Mouse (Mus musculus): Measurements from ENCODE around the gene Mrpl21. TPM values are rescaled to one million over a fixed set of nuclear protein-coding genes. Genes with fewer than 3 reads are reported as not detected.

The Mrpl21 gene
- total RNA-seq (2015; ENCODE audit: low replicate concordance) (10.0 and 13.1 TPM in 2 replicates), total RNA-seq (2017; ENCODE audit: low replicate concordance) (7.2 and 18.3 TPM in 2 replicates)

DNA sequence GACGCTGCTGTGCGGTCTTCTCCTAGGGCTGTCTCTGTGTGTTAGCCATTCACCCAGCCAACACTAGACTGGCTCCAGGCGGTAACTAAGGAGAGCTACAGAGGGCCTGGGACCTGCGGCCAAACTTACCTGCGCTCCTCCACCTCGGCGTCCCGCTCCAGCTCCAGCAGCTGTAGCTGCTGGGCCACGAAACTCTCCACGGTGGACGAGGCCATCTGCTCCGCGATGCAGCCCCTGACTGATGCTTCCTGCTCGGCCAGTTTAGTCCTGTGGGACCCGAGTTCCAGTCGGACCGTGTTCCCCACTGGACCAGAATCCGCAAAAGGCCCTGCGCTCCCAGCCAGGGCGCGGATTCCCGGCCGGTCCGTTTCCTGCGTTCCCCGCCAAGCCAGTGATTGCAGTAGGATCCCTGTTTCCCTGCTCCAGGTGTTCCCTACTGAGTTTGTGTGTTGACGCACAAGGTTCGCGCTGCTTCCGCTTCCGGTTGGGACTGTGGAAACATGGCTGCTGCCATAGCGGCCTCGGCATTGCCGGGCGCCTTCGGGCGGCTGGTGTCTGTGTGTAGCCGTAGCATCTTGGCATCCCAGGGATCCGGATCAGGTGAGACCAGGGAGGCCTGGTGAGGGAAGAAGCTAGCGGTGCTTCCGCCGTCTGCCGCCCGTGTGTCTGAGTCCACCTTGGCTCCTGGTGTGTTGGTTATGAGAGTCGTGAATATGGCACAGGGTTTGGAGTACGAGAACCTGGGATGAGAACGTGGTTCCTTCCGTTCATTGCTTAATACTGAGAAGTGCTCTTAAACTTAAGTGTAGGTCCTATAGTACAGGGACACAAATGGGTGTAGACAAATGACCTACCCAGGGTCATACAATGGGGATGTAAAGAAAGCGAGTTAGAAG lies at the start of gene Mrpl21, which contains the start of gene Ighmbp2:
Gene Mrpl21 (plus strand): TSS at position 330 of the 896 bp plus-strand sequence.
Gene Ighmbp2 (minus strand): TSS at position 446 of the 896 bp plus-strand sequence.
- ATAC-seq (replicated peaks; ENCODE audit: low FRiP score, poor library complexity, severe bottlenecking) = peak; percentile 89

DNA sequence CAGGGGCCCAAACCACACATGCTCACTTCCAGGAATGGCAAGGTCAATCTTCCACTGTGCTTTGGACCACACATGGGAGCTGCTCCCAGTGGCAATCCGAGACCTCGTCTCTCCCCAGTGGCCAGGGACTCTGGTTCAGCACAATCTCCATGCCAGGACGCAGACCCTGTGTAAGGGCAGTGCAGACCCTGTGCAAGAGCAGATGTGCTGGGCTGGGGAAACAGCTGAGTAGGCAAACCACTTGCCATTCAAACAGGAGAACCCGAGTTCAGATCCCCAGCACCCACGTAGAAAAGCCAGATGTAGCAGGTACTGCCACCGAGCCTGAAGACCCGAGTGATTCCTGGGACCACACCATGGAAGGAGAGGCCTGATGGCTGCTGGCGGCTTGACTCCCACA lies 22.7 kb upstream of the Mrpl21 start:
- no peak for ATAC-seq (replicated peaks; ENCODE audit: low FRiP score, poor library complexity, severe bottlenecking)

DNA sequence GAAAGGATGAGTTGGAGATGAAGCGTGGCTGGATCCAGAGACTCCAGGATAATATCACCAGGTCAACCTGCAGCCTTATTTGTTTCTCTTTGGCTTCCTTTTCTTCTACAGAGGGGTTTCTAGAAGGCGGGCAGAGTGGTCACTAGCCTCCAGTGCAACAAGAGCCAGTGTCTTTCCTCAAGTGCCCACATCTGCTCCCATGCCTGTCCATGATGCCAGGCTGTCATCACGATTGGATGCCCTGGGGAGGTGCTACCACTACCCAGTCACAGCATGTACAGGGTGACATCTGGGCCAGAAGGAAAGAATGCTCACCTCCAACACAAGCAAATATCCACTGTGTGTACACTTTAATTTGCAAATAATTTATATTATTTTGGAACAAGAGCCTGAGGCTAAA lies 22.1 kb upstream of the Mrpl21 start:
- no peak for ATAC-seq (replicated peaks; ENCODE audit: low FRiP score, poor library complexity, severe bottlenecking)

DNA sequence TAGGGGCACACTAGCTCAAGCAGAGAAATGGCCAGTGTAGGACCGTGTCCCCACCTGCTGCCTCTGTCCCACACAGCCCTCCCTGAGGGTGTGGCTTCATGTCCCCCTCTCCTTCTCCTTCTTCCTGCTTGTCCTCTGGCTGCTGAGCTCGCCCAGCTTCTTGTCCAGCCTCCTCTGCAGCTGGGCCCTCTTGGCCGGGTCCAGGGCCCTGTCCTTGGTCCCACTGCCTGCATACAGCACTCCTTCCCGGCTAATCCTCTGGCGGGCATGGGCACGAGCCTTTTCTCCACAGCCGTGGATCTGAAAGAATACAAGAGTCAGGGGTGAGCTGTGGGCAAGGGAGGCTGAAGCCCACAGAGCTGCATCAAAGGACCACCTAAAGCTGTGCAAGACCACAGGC lies 21.4 kb upstream of the Mrpl21 start:
- ATAC-seq (replicated peaks; ENCODE audit: low FRiP score, poor library complexity, severe bottlenecking) = no peak

DNA sequence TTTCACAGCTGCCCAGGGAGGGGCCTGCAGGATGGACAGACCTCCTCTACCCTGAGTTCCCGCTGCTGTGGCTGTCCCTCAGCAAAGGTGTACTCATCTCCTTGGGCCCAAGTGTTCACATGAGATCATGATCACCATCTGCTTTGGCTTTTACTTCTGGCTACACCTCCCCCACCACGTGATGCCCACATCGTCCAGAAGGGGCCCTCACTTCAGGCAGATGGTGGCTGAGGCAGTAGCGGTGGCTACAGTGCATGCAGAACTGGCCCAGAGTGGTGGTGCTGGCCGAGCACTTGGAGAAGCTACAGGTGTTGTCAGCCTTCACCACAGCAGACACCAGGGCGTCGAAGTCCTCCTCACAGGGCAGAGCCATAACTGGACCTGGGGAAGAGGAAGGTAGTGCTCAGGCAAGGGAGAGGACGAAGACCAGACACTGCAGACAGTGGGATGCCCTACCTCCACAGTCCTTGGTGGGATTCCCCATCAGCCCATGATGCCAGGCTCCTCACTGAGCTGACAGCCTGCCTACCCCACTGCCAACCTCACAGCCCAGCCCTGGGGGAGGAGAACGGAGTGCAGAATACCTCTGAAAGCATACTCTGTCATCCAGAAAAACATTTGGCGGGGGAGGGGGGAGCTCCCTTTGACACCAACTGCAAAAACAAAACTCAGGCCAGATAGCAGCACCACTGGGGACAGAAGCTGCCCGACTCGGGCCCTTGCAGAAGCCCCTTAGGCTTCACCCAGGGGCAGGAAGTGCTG lies 20.8 kb upstream of the Mrpl21 start:
- no peak for ATAC-seq (replicated peaks; ENCODE audit: low FRiP score, poor library complexity, severe bottlenecking)

DNA sequence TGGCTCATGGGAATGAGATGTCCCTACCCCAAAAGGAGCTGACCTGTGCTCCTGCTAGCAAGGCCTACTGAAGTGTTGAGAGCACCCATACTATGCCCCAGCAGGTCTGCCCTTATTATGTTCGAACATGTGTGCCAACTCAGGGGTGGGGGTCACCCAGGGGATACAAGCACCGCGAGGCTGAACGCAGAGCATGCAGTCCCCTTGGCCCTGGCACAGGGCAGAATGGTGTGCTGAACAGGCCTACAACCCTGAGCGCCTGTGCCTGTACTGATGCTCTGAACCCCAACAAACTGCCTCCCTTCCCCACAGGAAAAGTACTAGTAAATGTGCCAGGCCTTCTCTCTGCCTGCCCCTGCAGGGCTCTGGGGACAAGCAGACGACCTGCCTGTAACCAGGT lies 18.4 kb upstream of the Mrpl21 start:
- no peak for ATAC-seq (replicated peaks; ENCODE audit: low FRiP score, poor library complexity, severe bottlenecking)

DNA sequence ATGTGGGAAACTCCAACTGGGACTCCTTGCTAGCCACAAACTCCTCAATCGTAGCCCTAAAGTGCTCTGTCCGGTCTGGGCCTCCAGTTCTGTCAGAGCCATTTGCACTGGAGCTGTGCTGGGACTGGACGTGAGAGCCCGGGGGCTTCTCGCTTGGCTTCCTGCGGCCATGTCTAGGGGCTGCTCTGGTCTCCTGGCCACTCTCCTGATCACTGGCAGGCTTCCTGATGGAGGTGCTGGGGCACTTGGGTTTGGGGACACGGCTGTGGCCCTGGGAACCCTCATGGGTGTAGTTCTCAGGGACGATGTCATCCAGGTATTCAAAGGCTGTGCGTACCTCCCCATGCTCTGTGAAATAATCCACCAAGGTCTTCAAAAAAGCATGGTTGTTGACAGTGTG lies 17.5 kb upstream of the Mrpl21 start:
- ATAC-seq (replicated peaks; ENCODE audit: low FRiP score, poor library complexity, severe bottlenecking) = no peak

DNA sequence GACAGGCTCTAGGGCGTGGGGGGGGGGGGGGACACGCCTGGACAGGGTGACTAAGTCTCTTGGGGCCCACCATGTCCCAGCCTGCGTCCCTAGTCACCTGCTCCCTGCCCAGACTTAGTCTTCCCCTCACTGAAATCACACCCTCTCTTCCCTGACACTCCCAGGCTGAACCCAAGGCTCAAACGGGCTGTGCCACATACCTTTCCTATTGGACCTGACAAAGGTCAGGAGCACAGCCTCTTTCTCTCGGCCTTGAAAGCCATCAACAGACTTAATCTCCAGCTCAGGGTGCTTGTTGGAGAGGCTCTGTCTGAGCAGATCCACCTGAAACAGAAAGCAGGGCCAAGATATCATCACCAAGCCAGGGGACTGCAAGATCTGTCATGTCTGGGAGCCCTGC lies 16.6 kb upstream of the Mrpl21 start:
- ATAC-seq (replicated peaks; ENCODE audit: low FRiP score, poor library complexity, severe bottlenecking) = no peak

DNA sequence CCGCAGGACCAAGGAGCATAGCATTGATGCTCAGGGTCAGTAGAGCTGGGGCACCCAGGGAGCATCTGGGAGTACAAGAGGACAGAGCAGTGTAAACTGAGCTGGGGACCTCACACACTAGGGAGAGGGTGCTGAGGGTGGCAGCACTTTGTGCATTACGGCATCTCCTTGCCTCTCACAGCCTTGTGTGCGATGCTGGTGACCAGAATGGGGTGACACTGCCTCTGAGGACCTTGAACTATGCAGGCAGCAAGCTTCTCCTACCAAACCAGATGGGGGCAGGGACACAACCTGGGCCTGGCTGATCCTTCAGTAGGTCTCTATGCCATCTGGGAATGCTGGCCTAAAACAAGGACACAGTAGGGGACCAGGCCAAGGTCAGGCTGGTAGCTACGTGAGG lies 16.0 kb upstream of the Mrpl21 start:
- ATAC-seq (replicated peaks; ENCODE audit: low FRiP score, poor library complexity, severe bottlenecking) = no peak

DNA sequence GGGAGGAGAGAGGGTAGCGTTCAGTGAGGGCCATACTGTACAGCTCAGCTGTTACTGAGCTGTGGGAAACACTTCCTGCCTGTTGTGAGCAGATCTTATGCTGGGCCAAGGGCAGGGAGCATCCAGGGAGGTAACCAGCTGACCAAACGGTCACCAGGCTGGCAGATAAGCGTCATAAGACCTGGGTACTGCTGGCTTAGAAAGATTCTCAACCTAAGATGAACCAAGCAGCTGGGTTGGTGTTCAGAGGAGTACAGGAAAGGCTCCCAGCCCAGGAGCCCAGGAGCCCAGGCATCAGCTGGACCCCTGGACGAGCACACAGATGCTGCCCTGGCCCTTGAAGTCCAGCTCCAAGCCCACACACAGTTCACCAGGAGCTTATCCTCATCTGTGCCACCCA lies 15.4 kb upstream of the Mrpl21 start:
- no peak for ATAC-seq (replicated peaks; ENCODE audit: low FRiP score, poor library complexity, severe bottlenecking)

DNA sequence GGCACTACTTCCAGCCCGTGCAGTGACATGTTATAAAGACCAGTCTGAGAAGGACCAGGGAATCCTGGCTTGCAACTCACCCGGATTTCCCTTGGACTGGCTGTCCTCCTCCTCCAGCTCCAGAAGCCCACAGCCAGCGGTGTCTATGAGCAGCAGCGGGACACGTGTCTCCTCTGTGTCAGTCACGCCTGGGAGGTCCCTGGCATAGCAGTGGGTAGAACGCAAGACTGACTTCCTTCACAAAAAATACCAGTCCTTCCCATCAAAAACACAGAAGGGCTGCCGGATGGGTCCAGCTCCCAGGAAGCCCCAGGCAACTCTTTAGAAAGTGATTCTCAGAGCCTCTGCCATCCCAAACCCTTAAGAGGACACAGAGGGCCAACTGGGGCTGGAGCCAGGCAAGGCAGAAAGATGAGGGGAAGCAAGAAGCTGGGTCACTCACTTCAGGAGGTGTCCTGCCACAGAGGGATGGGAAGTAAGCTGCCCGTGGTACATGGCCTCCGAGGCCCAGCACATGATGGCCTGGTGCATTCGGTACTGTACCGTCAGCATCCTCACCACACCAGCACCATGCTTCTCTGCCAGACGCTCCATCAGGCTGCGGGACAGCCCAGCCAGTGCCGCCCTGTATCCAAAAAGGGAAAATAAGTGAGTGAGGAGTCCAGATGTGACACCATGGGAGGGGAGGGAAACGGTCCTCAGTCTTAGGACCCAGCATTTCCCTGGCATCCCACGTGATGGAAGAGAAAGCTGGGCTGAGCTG lies 14.3 kb upstream of the Mrpl21 start:
- ATAC-seq (replicated peaks; ENCODE audit: low FRiP score, poor library complexity, severe bottlenecking) = no peak

DNA sequence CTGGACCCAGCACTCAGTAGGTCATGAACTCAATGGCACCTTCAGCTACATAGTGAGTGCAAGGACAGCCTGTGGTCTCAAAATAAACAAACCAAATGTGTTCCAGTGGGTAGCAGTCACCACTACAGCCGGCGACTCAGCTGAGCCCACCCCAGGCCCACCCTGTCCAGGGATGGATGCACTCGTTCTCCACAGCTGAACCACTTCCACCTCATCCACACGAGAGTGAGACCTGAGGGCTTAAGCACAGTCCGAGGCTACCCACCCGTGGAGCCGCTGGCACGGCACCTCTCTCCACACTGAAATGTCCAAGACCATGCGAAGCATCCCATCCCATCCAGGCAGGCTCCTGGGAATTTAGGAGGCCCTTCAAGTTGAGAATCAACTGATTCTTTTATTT lies 13.4 kb upstream of the Mrpl21 start:
- no peak for ATAC-seq (replicated peaks; ENCODE audit: low FRiP score, poor library complexity, severe bottlenecking)

DNA sequence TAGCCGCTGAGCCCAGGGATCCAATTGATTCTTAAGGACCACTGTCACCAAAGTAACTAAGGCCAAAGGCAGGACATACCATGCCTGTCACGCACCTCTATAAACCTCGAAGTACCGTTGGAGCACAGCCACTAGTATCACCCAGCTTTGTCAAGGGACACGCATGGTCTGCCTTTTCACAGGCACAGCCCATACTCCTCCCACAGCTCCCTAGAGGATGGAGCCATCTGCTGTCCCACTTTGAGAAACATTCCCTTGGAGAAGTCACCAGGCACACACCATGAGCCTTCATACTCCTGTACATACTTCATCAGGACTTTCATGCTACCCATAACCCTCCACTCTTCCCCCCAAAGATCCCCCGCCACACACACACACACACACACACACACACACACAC lies 12.9 kb upstream of the Mrpl21 start:
- no peak for ATAC-seq (replicated peaks; ENCODE audit: low FRiP score, poor library complexity, severe bottlenecking)

DNA sequence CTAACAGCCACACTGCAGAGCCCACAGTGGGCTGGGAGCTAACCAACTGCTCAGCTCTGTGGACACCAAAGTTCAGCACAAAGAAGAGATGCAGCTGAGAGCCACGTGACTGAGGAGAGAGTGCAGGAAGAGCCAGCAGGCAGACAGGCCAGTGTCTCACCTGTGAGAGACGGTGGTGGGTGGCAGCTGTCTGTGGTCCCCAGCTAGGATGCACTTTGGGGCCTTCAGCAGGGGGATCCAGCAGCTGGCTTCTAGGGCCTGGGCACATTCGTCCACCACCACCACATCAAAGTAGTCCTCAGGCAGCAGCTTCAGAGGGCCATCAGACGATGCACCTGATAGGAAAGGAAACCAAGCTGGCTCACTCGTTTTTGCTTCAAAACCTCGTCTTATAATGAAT lies 11.3 kb upstream of the Mrpl21 start:
- no peak for ATAC-seq (replicated peaks; ENCODE audit: low FRiP score, poor library complexity, severe bottlenecking)

DNA sequence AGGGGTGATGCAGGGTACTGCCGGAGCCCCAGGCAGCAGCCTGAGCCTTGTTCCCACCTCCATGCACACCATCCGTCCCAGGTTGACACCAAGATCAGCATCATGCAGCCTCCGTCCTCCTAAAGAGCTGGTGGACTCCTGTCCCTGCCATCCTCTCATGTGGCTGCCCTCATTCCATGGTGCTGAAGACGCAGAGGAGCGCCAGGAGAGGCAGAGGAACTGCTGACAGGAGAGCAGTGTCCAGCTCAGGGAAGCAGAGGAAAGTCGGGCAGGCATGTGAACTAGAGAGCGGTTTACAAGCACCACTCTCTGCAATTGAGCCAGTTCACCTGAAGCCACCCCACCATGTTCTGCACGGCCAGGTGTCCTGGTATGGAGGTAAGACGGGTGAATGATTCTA lies 9.4 kb upstream of the Mrpl21 start:
- ATAC-seq (replicated peaks; ENCODE audit: low FRiP score, poor library complexity, severe bottlenecking) = no peak

DNA sequence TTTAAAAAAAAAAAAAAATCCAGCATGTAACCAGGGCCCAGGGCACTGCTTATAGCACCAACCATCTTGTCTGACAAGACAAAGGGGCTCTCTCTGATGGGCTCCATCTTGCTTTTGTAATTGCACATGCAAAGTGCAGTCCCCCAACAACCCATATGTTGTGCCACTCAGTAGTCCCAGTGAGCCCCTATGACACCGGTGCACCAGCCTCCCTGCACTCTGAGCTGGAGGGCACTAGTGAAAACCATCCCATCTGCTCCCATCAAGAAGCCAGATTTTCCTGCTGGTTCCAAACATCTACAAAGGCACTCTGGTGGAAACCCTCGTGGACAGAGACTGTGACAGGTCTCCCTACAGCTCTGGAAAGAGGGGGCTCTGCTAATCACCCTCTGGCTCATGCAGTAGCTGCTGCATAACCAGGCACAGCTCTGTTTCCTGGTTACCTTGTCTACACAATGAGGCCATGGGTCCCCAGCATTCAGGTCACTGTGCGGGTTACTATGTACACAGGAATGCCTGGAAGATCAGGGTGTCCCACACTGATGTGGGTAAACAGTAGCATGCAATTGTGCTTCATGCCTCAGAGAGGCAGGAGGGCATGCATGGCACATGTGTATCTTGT lies 6.8 kb upstream of the Mrpl21 start:
- no peak for ATAC-seq (replicated peaks; ENCODE audit: low FRiP score, poor library complexity, severe bottlenecking)

DNA sequence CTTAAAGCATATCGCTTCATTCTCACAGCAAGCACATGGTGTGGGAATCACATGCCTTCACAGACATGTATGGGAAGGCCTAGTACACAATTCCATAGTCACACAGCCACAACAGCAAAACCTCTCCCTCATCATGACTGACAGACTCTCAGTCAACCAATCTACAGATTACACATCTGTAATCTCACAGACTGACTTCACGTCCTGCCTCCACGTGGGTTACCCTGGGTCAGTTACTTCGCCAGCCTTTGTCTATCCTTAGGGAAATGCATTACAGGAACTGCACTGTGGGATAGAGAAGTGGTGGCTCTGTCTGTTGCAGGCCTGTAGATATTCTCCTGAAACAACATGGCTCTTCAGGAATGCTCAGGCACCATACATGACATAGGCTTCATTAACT lies 815 bp upstream of the Mrpl21 start:
- no peak for ATAC-seq (replicated peaks; ENCODE audit: low FRiP score, poor library complexity, severe bottlenecking)

DNA sequence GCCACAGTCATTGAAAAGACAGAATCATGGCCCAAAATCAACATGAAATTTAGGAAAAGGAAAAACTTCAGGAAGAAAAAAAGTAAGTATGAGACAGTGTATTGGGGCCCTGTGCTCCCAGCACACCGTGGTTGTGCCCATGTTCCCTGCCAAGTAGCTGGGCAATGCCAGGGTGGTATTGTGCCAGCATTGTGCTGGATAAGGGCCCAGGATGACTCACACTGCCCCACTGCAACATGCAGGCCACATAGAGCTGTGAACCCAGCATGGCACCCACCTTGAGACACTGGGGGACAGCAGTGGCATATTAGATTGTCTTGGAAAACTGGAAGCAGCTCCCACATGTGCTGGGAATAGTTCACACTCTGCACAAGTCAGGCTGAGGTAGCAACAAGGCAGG lies 6.3 kb downstream of the Mrpl21 start:
- ATAC-seq (replicated peaks; ENCODE audit: low FRiP score, poor library complexity, severe bottlenecking) = no peak

DNA sequence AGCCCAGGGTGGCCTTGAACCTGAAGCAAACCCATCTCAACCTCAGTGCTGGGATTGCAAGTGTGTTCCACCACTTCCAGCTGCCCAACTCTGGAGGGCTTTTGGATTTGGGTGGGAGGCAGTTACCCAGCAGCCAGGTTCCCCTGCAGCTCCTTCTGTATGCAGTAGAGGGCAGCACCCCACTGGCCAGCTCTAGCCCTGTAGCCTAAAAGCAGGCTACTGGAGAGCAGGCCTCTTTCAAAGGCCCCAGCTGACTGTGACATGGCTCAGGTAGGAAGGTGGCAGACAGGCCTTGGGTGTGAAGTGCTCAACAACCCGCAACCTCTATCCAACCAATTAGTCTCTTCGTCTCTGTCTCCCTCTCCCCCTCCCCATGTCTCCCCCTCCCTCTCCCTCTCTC lies 9.3 kb downstream of the Mrpl21 start:
- peak; percentile 75 for ATAC-seq (replicated peaks; ENCODE audit: low FRiP score, poor library complexity, severe bottlenecking)

DNA sequence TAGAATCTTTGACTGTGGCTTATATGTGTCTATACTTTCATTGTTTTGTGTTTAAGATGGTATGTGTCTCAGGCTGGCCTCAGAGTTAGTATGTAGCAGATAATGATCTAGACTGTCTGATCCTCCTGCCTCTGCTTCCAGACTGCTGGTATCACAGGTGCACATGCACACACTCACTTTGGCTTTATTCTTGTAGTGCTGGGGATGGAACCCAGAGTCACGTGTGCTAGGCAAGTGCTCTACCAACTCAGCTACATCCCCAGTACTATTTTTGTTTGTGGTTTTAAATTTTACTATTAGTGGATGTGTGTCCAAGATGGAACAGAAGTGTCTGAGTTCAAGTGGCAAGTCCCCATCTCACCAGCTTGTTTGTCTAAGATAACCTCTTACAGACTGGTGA lies 10.3 kb downstream of the Mrpl21 start:
- ATAC-seq (replicated peaks; ENCODE audit: low FRiP score, poor library complexity, severe bottlenecking) = no peak
